9 mouse cellular contexts compared by ENCODE assay signal in genomic region chr2:29237623-29238022, GRCm38 (mm10). TPM values are rescaled to one million over a fixed set of nuclear protein-coding genes. Genes with fewer than 3 reads are reported as not detected.
DNase-seq lines count a peak whose midpoint lies in the region; ATAC-seq lines count a peak whose summit lies in the region.
"Had no signal": no experiment of that assay in that cellular context is flagged by ENCODE, and none has a peak within 500 bp of the region (broad histone marks: within the 10 kb centered on the region; RNA-seq: fewer than 3 reads in every experiment).

No protein-coding gene starts in this region.

- H3K4me3 ChIP-seq in liver, embryonic 11.5 days (ENCODE audit: low read depth, low read length), result no peak overlapping the region
- H3K4me3 ChIP-seq: heart, embryonic 15.5 days; myocyte had no signal

- peaks cover 14% of the 10 kb centered on the region for H3K27me3 ChIP-seq in liver, embryonic 11.5 days (replicated peaks; ENCODE audit: control insufficient read depth, insufficient read depth, low read length)

- H3K27ac ChIP-seq in liver, embryonic 11.5 days (ENCODE audit: low read depth, low read length), result no peak overlapping the region
- H3K27ac ChIP-seq: heart, embryonic 15.5 days had no signal

- no peaks in the 10 kb centered on the region for H3K9me3 ChIP-seq in liver, embryonic 11.5 days (ENCODE audit: control insufficient read depth, low read length)
- H3K9me3 ChIP-seq: heart, embryonic 15.5 days had no signal

- H3K9ac ChIP-seq in liver, embryonic 11.5 days (ENCODE audit: low read depth, low read length), result no peak overlapping the region
- H3K9ac ChIP-seq: heart, embryonic 15.5 days had no signal

- H3K4me2 ChIP-seq in liver, embryonic 11.5 days, result no peak overlapping the region
- H3K4me2 ChIP-seq: heart, embryonic 15.5 days had no signal

- intact Hi-C loops in heart, postnatal 14 days (cut with DNase I), result loop anchor here (5.0 kb wide), 1 partner anchor 35 kb away; no protein-coding TSS in a partner anchor

- H3K4me1 ChIP-seq in liver, embryonic 11.5 days (replicated peaks; ENCODE audit: control insufficient read depth, insufficient read depth, low read length), result no peaks in the 10 kb centered on the region

- DNase-seq in right cerebral cortex, adult 18-20 months, result peak; percentile 81
- no peak for DNase-seq in right cerebral cortex, postnatal 36 days (ENCODE audit: low spot score in 2 of 2)
- peak; percentile 89 for DNase-seq in adrenal gland, adult 2 months
- peak; percentile 70 to 82 for DNase-seq in heart, postnatal 14 days
- peak; percentile 50 for DNase-seq in liver, embryonic 11.5 days (ENCODE audit: low spot score)
- DNase-seq in right cerebral cortex, postnatal 14 days, result peak; percentile 71

- WGBS in liver, embryonic 11.5 days, result 21% methylated on average over 4 of the region's 4 CpGs

- peak; percentile 84 for ATAC-seq in common myeloid progenitor, adult 5-6 weeks (replicated peaks; ENCODE audit: low read depth, poor library complexity, severe bottlenecking)
- ATAC-seq in liver, embryonic 11.5 days (replicated peaks; ENCODE audit: low FRiP score), result no peak

- H3K36me3 ChIP-seq in liver, embryonic 11.5 days (ENCODE audit: control insufficient read depth, insufficient read depth, low read length), result no peaks in the 10 kb centered on the region
- H3K36me3 ChIP-seq: heart, embryonic 15.5 days had no signal

RNA-seq across cellular contexts. Expression of gene Ntng2, which starts 15.2 kb away (rescaled TPM):
- total RNA-seq in adrenal gland, adult 2 months (2021), result 10 to 100 TPM; 36.0 to 55.7 TPM
- polyA plus RNA-seq in adrenal gland, adult 2 months (2012; rRNA removed), result 190 and 200 TPM in 2 replicates
- total RNA-seq in common myeloid progenitor, adult 5-6 weeks (2017), result 1.9 and 5.1 TPM in 2 replicates
- total RNA-seq in heart, postnatal 14 days (2021), result 1 to 10 TPM; 4.9 TPM
- polyA plus RNA-seq in liver, embryonic 11.5 days (2014; fragmentation: Nextera tagmentation; extraction: Ambion mirVana), result not detected in 2 replicates
- polyA plus RNA-seq: heart, embryonic 15.5 days had no signal

Comparison
In these comparisons a context has a peak if more than half of its experiments do, and no peak if none do; other contexts are left out.
1. DNase-seq: peak in right cerebral cortex, adult 18-20 months (single experiment), adrenal gland, adult 2 months (single experiment), heart, postnatal 14 days (2 of 2), liver, embryonic 11.5 days (single experiment) and right cerebral cortex, postnatal 14 days (single experiment); none in right cerebral cortex, postnatal 36 days (0 of 2).